Mouse (Mus musculus): ENCODE results near the gene Dmrtc1b. TPM values are rescaled to one million over a fixed set of nuclear protein-coding genes. Genes with fewer than 3 reads are reported as not detected.
A peak's percentile ranks its signal among the peaks of the same experiment; 100 is the strongest.
"Not testable (repeated sequence)": the region's sequence is repeated elsewhere in the genome, so short reads cannot be mapped to it uniquely, and the experiment has no call there.

Gene Dmrtc1b
- not detected for total RNA-seq (2021)
- long read RNA-seq, experiment 1: 0 reads
- long read RNA-seq, experiment 2: 0 reads

- intact Hi-C loops (cut with DNase I); H3K27ac ChIP-seq; DNase-seq (ENCODE audit: extremely low spot score in 1 of 2, low spot score in 2 of 2); H3K4me3 ChIP-seq: not testable (repeated sequence)
These were observed at the start of gene Dmrtc1b, which contains the start of gene Gm9112 for GRCm38 (mm10) chrX:102707535-102707934. Gene Dmrtc1b (plus strand): TSS chrX:102707865. Gene Gm9112 (minus strand): TSS chrX:102707635.

- no peak for DNase-seq (ENCODE audit: extremely low spot score in 1 of 2, low spot score in 2 of 2)
- H3K4me3 ChIP-seq: no peak overlapping the region
- intact Hi-C loops (cut with DNase I): no loop called here
- no peak overlapping the region for H3K27ac ChIP-seq
- TF ChIP-seq CTCF (IDR thresholded peaks at IDR 0.05): peak; percentile 53
These were observed 47.0 kb upstream of the Dmrtc1b start for GRCm38 (mm10) chrX:102660712-102661111.

- no peak for DNase-seq (ENCODE audit: extremely low spot score in 1 of 2, low spot score in 2 of 2)
- Histone ChIP-seq H3K27ac (no peak overlapping the region), H3K4me3 (no peak overlapping the region)
- intact Hi-C loops (cut with DNase I): loop anchor here (2.0 kb wide), 1 partner anchor 290 kb away; no protein-coding TSS in a partner anchor
- TF ChIP-seq CTCF (IDR thresholded peaks at IDR 0.05): no peak
These were observed 41.0 kb upstream of the Dmrtc1b start for GRCm38 (mm10) chrX:102666641-102667040.

- intact Hi-C loops (cut with DNase I); DNase-seq (ENCODE audit: extremely low spot score in 1 of 2, low spot score in 2 of 2); H3K27ac ChIP-seq; H3K4me3 ChIP-seq: not testable (repeated sequence)
These were observed 23.0 kb upstream of the Dmrtc1b start for GRCm38 (mm10) chrX:102684706-102685105.

- intact Hi-C loops (cut with DNase I); DNase-seq (ENCODE audit: extremely low spot score in 1 of 2, low spot score in 2 of 2): not testable (repeated sequence)
These were observed 20.8 kb upstream of the Dmrtc1b start, which contains the start of gene Gm3880 for GRCm38 (mm10) chrX:102686872-102687271. Gene Gm3880 (minus strand): TSS chrX:102686972.

GRCm38 (mm10) chrX:102689252-102689651 is 18.4 kb upstream of the Dmrtc1b start:
- H3K4me3 ChIP-seq; H3K27ac ChIP-seq; intact Hi-C loops (cut with DNase I): not testable (repeated sequence)
- TF ChIP-seq CTCF (IDR thresholded peaks at IDR 0.05): peak; percentile 54
- peak; percentile 27 to 50 for DNase-seq (ENCODE audit: extremely low spot score in 1 of 2, low spot score in 2 of 2)

More at GRCm38 (mm10) chrX:102686872-102687271, 20.8 kb upstream of the Dmrtc1b start, which contains the start of gene Gm3880:
- H3K27ac ChIP-seq, H3K4me3 ChIP-seq: not testable (repeated sequence)

- H3K27ac ChIP-seq; intact Hi-C loops (cut with DNase I); DNase-seq (ENCODE audit: extremely low spot score in 1 of 2, low spot score in 2 of 2); H3K4me3 ChIP-seq: not testable (repeated sequence)
These were observed 7.0 kb upstream of the Dmrtc1b start for GRCm38 (mm10) chrX:102700636-102701035.

- H3K27ac ChIP-seq; H3K4me3 ChIP-seq; DNase-seq (ENCODE audit: extremely low spot score in 1 of 2, low spot score in 2 of 2); intact Hi-C loops (cut with DNase I): not testable (repeated sequence)
These were observed 16.6 kb downstream of the Dmrtc1b start for GRCm38 (mm10) chrX:102724226-102724625.

Other genes starting within 250 kb of the Dmrtc1b start
- gene Hdac8, start 202.5 kb upstream of the Dmrtc1b start, total RNA-seq (2021): 10 to 100 TPM; 16.0 to 16.9 TPM
- gene Phka1, start 63.6 kb upstream of the Dmrtc1b start, total RNA-seq (2021): 10 to 100 TPM; 18.2 to 19.1 TPM
- not detected for gene Gm3880, start 20.9 kb upstream of the Dmrtc1b start, total RNA-seq (2021)
- gene Gm9112, start 230 bp upstream of the Dmrtc1b start, total RNA-seq (2021): not detected
- not detected for gene Dmrtc1c1, start 95.1 kb downstream of the Dmrtc1b start, total RNA-seq (2021)
- gene Dmrtc1c2, start 146.8 kb downstream of the Dmrtc1b start, total RNA-seq (2021): not detected
- gene 1700031F05Rik, start 160.1 kb downstream of the Dmrtc1b start, total RNA-seq (2021): not detected
- gene Dmrtc1a, start 200.8 kb downstream of the Dmrtc1b start, total RNA-seq (2021): 1 to 10 TPM; 5.4 to 6.2 TPM
- gene 1700011M02Rik, start 201.0 kb downstream of the Dmrtc1b start, total RNA-seq (2021): not detected
- gene 1700018G05Rik, start 220.5 kb downstream of the Dmrtc1b start, total RNA-seq (2021): not detected